Mouse (Mus musculus) MEL (cell line): ENCODE measurements around the gene Asb4. TPM values are rescaled to one million over a fixed set of nuclear protein-coding genes. Genes with fewer than 3 reads are reported as not detected.

Experiments used
- DNase-seq: peaks from one replicate; pipeline ENCODE4 v3.0.0; 2011; ENCODE audit warnings: low read depth, low spot score
- H3K27ac ChIP-seq: 2 replicates; pipeline ENCODE4 v1.5.1; 2012; ENCODE audit warnings: low read depth, mild to moderate bottlenecking, control low read depth, low read length, moderate library complexity; ENCODE audit not compliant: control insufficient read depth
- H3K27me3 ChIP-seq, 2 experiments: fragments of 150-350 bp in 1 of 2; sonication (generic) in 1 of 2; 2 replicates each; pipeline ENCODE4 v1.6.1; 2012; ENCODE audit warnings: low read length in 2 of 2, mild to moderate bottlenecking in 2 of 2, improper control_type of control experiment in 1 of 2, moderate library complexity in 1 of 2; ENCODE audit not compliant: insufficient read depth in 2 of 2, control insufficient read depth in 1 of 2
- H3K36me3 ChIP-seq, 2 experiments: 2 replicates each; pipeline ENCODE4 v1.6.1; 2012 to 2014; ENCODE audit warnings: low read length in 2 of 2, improper control_type of control experiment in 1 of 2, inconsistent platforms in 1 of 2, mild to moderate bottlenecking in 1 of 2; ENCODE audit not compliant: insufficient read depth in 2 of 2, control insufficient read depth in 1 of 2
- H3K4me1 ChIP-seq, 2 experiments: fragments of 150-350 bp in 1 of 2; sonication (generic) in 1 of 2; 2 replicates each; pipeline ENCODE4 v1.6.1; 2012; ENCODE audit warnings: low read length in 2 of 2, improper control_type of control experiment in 1 of 2, mild to moderate bottlenecking in 1 of 2; ENCODE audit not compliant: insufficient read depth in 2 of 2, control insufficient read depth in 1 of 2
- H3K4me3 ChIP-seq, 2 experiments: fragments of 150-350 bp in 1 of 2; sonication (generic) in 1 of 2; 2 replicates each; pipeline ENCODE4 v1.5.1; 2012; ENCODE audit warnings: low read depth in 2 of 2, low read length in 2 of 2, mild to moderate bottlenecking in 2 of 2, moderate library complexity in 2 of 2, control low read depth in 1 of 2, improper control_type of control experiment in 1 of 2; ENCODE audit not compliant: control insufficient read depth in 1 of 2, insufficient read depth in 1 of 2
- H3K79me2 ChIP-seq: 2 replicates; pipeline ENCODE4 v1.6.1; 2012; ENCODE audit warnings: mild to moderate bottlenecking, low read length, moderate library complexity; ENCODE audit not compliant: control insufficient read depth, poor library complexity, insufficient read depth
- H3K9ac ChIP-seq: 2 replicates; pipeline ENCODE4 v1.6.1; 2012; ENCODE audit warnings: low read depth, mild to moderate bottlenecking, control low read depth, low read length, moderate library complexity; ENCODE audit not compliant: control insufficient read depth, poor library complexity, severe bottlenecking
- H3K9me3 ChIP-seq: fragments of 150-350 bp; sonication (generic); replicated peaks from 2 replicates; pipeline ENCODE4 v1.6.1; 2012; ENCODE audit warnings: mild to moderate bottlenecking, low read length, improper control_type of control experiment, moderate library complexity; ENCODE audit not compliant: insufficient read depth
- BHLHE40 ChIP-seq: IDR thresholded peaks from 2 replicates; pipeline ENCODE4 v1.6.1; 2012; ENCODE audit warnings: low read depth, mild to moderate bottlenecking, inconsistent platforms, low read length, improper control_type of control experiment, borderline replicate concordance
- CHD2 ChIP-seq: IDR thresholded peaks from 2 replicates; pipeline ENCODE4 v1.6.1; 2011; ENCODE audit warnings: low read length, improper control_type of control experiment
- CTCF ChIP-seq, 3 experiments: IDR thresholded peaks in 2 of 3; conservative IDR thresholded peaks in 1 of 3; 2 replicates each; pipeline ENCODE4 v1.5.1; 2011 to 2012; ENCODE audit warnings: low read length in 3 of 3, low read depth in 2 of 3, mild to moderate bottlenecking in 2 of 3, improper control_type of control experiment in 1 of 3, inconsistent platforms in 1 of 3, mixed read lengths in 1 of 3, moderate library complexity in 1 of 3; ENCODE audit not compliant: control insufficient read depth in 1 of 3, insufficient read depth in 1 of 3, poor library complexity in 1 of 3, severe bottlenecking in 1 of 3
- E2F4 ChIP-seq: IDR thresholded peaks from 2 replicates; pipeline ENCODE4 v1.6.1; 2011; ENCODE audit warnings: low read depth, low read length, improper control_type of control experiment, borderline replicate concordance
- ELF1 ChIP-seq: IDR thresholded peaks from 2 replicates; pipeline ENCODE4 v1.6.1; 2014; ENCODE audit warnings: low read depth, mild to moderate bottlenecking, inconsistent platforms, low read length, improper control_type of control experiment, moderate library complexity
- EP300 ChIP-seq, 2 experiments: IDR thresholded peaks; 2 replicates each; pipeline ENCODE4 v1.6.1; 2011; ENCODE audit warnings: improper control_type of control experiment in 2 of 2, low read length in 2 of 2, low read depth in 1 of 2, mild to moderate bottlenecking in 1 of 2
- ETS1 ChIP-seq: IDR thresholded peaks from 2 replicates; pipeline ENCODE4 v1.6.1; 2012; ENCODE audit warnings: low read depth, mild to moderate bottlenecking, inconsistent platforms, low read length, improper control_type of control experiment, moderate library complexity
- GABPA ChIP-seq: IDR thresholded peaks from 2 replicates; pipeline ENCODE4 v1.6.1; 2012; ENCODE audit warnings: low read depth, mild to moderate bottlenecking, inconsistent platforms, low read length, improper control_type of control experiment, moderate library complexity
- GATA1 ChIP-seq: IDR thresholded peaks from 2 replicates; pipeline ENCODE4 v1.6.1; 2011; ENCODE audit warnings: low read depth, low read length, improper control_type of control experiment
- JUND ChIP-seq: IDR thresholded peaks from 2 replicates; pipeline ENCODE4 v1.6.1; 2011; ENCODE audit warnings: low read depth, mild to moderate bottlenecking, improper control_type of control experiment, low read length
- MAX ChIP-seq: IDR thresholded peaks from 2 replicates; pipeline ENCODE4 v1.6.1; 2011; ENCODE audit warnings: low read length, improper control_type of control experiment
- MXI1 ChIP-seq: IDR thresholded peaks from 2 replicates; pipeline ENCODE4 v1.6.1; 2011; ENCODE audit warnings: mild to moderate bottlenecking, low read depth, low read length, improper control_type of control experiment
- NELFE ChIP-seq: IDR thresholded peaks from 2 replicates; pipeline ENCODE4 v1.6.1; 2011; ENCODE audit warnings: low read depth, low read length, improper control_type of control experiment
- POLR2AphosphoS5 ChIP-seq: IDR thresholded peaks from 2 replicates; pipeline ENCODE4 v1.6.1; 2012; ENCODE audit warnings: low read depth, borderline replicate concordance, mild to moderate bottlenecking, inconsistent platforms, low read length, moderate library complexity, mixed read lengths
- RCOR1 ChIP-seq: IDR thresholded peaks from 2 replicates; pipeline ENCODE4 v1.6.1; 2012; ENCODE audit warnings: low read depth, mild to moderate bottlenecking, inconsistent platforms, low read length, improper control_type of control experiment
- SIN3A ChIP-seq: IDR thresholded peaks from 2 replicates; pipeline ENCODE4 v1.6.1; 2012; ENCODE audit warnings: low read length, improper control_type of control experiment, inconsistent platforms
- UBTF ChIP-seq: IDR thresholded peaks from 2 replicates; pipeline ENCODE4 v1.6.1; 2012; ENCODE audit warnings: low read depth, mild to moderate bottlenecking, inconsistent platforms, low read length, improper control_type of control experiment, moderate library complexity, borderline replicate concordance; ENCODE audit not compliant: insufficient read depth
- USF1 ChIP-seq: IDR thresholded peaks from 2 replicates; pipeline ENCODE4 v1.6.1; 2014; ENCODE audit warnings: low read depth, mild to moderate bottlenecking, inconsistent platforms, low read length, improper control_type of control experiment, moderate library complexity
- USF2 ChIP-seq, 2 experiments: IDR thresholded peaks; 2 replicates each; pipeline ENCODE4 v1.6.1; 2011 to 2012; ENCODE audit warnings: improper control_type of control experiment in 2 of 2, low read length in 2 of 2, borderline replicate concordance in 1 of 2, inconsistent platforms in 1 of 2, low read depth in 1 of 2, mild to moderate bottlenecking in 1 of 2; ENCODE audit not compliant: insufficient read depth in 1 of 2
- ZNF384 ChIP-seq: IDR thresholded peaks from 2 replicates; pipeline ENCODE4 v1.6.1; 2012; ENCODE audit warnings: low read depth, mild to moderate bottlenecking, inconsistent platforms, low read length, improper control_type of control experiment
- polyA plus RNA-seq, 2 experiments: library from polyadenylated mRNA; stranded (reverse) in 1 of 2; unstranded in 1 of 2; fragments of >175 nt in 1 of 2; fragments of >200 nt in 1 of 2; gene quantifications; 2 replicates each; pipeline versions ENCODE4 v1.2.1 to v1.2.4; 2012; ENCODE audit warnings: low replicate concordance in 2 of 2, low read depth in 1 of 2; ENCODE audit not compliant: insufficient read length in 2 of 2, insufficient read depth in 1 of 2, missing spikeins in 1 of 2
- total RNA-seq: library from RNA; depleted of rRNA; stranded (reverse); fragments of 300-350 nt; gene quantifications from 2 replicates; pipeline ENCODE4 v1.2.3, GENCODE M21; 2012

Asb4 gene
- total and polyA plus RNA-seq, 3 experiments: not detected

- H3K9ac ChIP-seq: no peak overlapping the region
These were observed 3.2 kb upstream of the Asb4 start for GRCm38 (mm10) chr6:5379781-5380623.

GRCm38 (mm10) chr6:5380624-5381252 is 2.4 kb upstream of the Asb4 start:
- H3K36me3 ChIP-seq: no peaks in the 10 kb centered on the region
- TF ChIP-seq EP300 (IDR thresholded peaks at IDR 0.05; ENCODE audit: low read depth in 1 of 2, low read length in 2 of 2) (no peak), NELFE (no peak), E2F4 (no peak), CHD2 (no peak), POLR2AphosphoS5 (no peak), UBTF (no peak), MXI1 (no peak), JUND (no peak), GATA1 (no peak), GABPA (no peak), ETS1 (no peak), BHLHE40 (no peak), USF2 (IDR thresholded peaks at IDR 0.05; ENCODE audit: borderline replicate concordance in 1 of 2, insufficient read depth in 1 of 2, low read depth in 1 of 2, low read length in 2 of 2) (no peak), ZNF384 (no peak), CTCF (IDR thresholded peaks at IDR 0.05 in 2 of 3, conservative IDR thresholded peaks at IDR 0.05 in 1 of 3; ENCODE audit: control insufficient read depth in 1 of 3, insufficient read depth in 1 of 3, low read depth in 2 of 3, low read length in 3 of 3, poor library complexity in 1 of 3, severe bottlenecking in 1 of 3) (no peak), ELF1 (no peak), USF1 (no peak), MAX (no peak)
- TF ChIP-seq, all 39 proteins: peak for 0
- DNase-seq: no peak
- Histone ChIP-seq H3K4me3 (no peak overlapping the region), H3K9me3 (no peaks in the 10 kb centered on the region), H3K79me2 (no peaks in the 10 kb centered on the region), H3K27me3 (peaks cover 0 to 3% of the 10 kb centered on the region in 2 experiments; a peak in 2 of 4 replicates), H3K27ac (no peak overlapping the region), H3K4me1 (no peaks in the 10 kb centered on the region), H3K9ac (no peak overlapping the region)

More at GRCm38 (mm10) chr6:5379781-5380623, 3.2 kb upstream of the Asb4 start:
- no peaks in the 10 kb centered on the region for H3K4me1 ChIP-seq
- no peak overlapping the region for H3K27ac ChIP-seq
- H3K27me3 ChIP-seq: peaks cover 1 to 2% of the 10 kb centered on the region in 2 experiments; a peak in 2 of 4 replicates
- DNase-seq: no peak
- no peaks in the 10 kb centered on the region for H3K9me3 ChIP-seq
- no peaks in the 10 kb centered on the region for H3K36me3 ChIP-seq
- no peak for TF ChIP-seq SIN3A
- TF ChIP-seq RCOR1: no peak
- TF ChIP-seq MAX: no peak
- no peak for TF ChIP-seq GATA1
- H3K4me3 ChIP-seq: no peak overlapping the region
- no peaks in the 10 kb centered on the region for H3K79me2 ChIP-seq
